Mouse (Mus musculus) forebrain, embryonic 14.5 days (tissue): ENCODE results near the gene Tns2. TPM values are rescaled to one million over a fixed set of nuclear protein-coding genes. Genes with fewer than 3 reads are reported as not detected.
A peak's percentile ranks its signal among the peaks of the same experiment; 100 is the strongest.

Experiments
- ATAC-seq: fragments of 200-750 bp; cut with Nextera tagmentation; 2 replicates; pipeline ENCODE4 v1.8.0; 2017; ENCODE audit warnings: mild to moderate bottlenecking, moderate library complexity
- DNase-seq: peaks from one replicate; pipeline ENCODE4 v3.0.0-alpha.2; 2015; ENCODE audit warnings: low spot score
- H3K27ac ChIP-seq: fragments of 300-500 bp; sonication (generic); 2 replicates; pipeline ENCODE4 v1.5.1; 2014; ENCODE audit warnings: low read depth, mild to moderate bottlenecking, control low read depth, low read length, moderate library complexity
- H3K27me3 ChIP-seq: fragments of 300-500 bp; sonication (generic); replicated peaks from 2 replicates; pipeline ENCODE4 v1.6.1; 2014; ENCODE audit warnings: low read length, control low read depth, mixed read lengths; ENCODE audit not compliant: control insufficient read depth, insufficient read depth
- H3K36me3 ChIP-seq: fragments of 300-500 bp; sonication (generic); 2 replicates; pipeline ENCODE4 v1.6.1; 2014; ENCODE audit warnings: low read length, control low read depth; ENCODE audit not compliant: control insufficient read depth, insufficient read depth
- H3K4me1 ChIP-seq: fragments of 300-500 bp; sonication (generic); 2 replicates; pipeline ENCODE4 v1.6.1; 2014; ENCODE audit warnings: antibody characterized with exemption, low read length, control low read depth; ENCODE audit not compliant: control insufficient read depth, insufficient read depth
- H3K4me2 ChIP-seq: fragments of 300-500 bp; sonication (generic); 2 replicates; pipeline ENCODE4 v1.6.1; 2014; ENCODE audit warnings: mild to moderate bottlenecking, control low read depth, low read length
- H3K4me3 ChIP-seq: fragments of 300-500 bp; sonication (generic); 2 replicates; pipeline ENCODE4 v1.5.1; 2014; ENCODE audit warnings: low read depth, low read length, control low read depth
- H3K9ac ChIP-seq: fragments of 300-500 bp; sonication (generic); 2 replicates; pipeline ENCODE4 v1.6.1; 2014; ENCODE audit warnings: mild to moderate bottlenecking, low read length, control low read depth, moderate library complexity
- H3K9me3 ChIP-seq: fragments of 300-500 bp; sonication (generic); replicated peaks from 2 replicates; pipeline ENCODE4 v1.6.1; 2016; ENCODE audit warnings: low read length, control low read depth, mixed read lengths; ENCODE audit not compliant: control insufficient read depth
- WGBS: fragments of 180-500 bp; shearing (Covaris S2); extraction: QIAGEN DNeasy Blood & Tissue Kit; methylation state at CpG from one replicate; pipeline ENCODE4 v1.1.7; 2014; 5-methylcytosine and 5-hydroxymethylcytosine counted together
- polyA plus RNA-seq: library from polyadenylated mRNA; unstranded; fragments of >200 nt; fragmentation: Nextera tagmentation; extraction: Ambion mirVana; gene quantifications from 2 replicates; pipeline ENCODE4 v1.2.1, GENCODE M21; 2014

The Tns2 gene
- polyA plus RNA-seq, 1 experiment from 2014 or later: 5.5 TPM

DNA sequence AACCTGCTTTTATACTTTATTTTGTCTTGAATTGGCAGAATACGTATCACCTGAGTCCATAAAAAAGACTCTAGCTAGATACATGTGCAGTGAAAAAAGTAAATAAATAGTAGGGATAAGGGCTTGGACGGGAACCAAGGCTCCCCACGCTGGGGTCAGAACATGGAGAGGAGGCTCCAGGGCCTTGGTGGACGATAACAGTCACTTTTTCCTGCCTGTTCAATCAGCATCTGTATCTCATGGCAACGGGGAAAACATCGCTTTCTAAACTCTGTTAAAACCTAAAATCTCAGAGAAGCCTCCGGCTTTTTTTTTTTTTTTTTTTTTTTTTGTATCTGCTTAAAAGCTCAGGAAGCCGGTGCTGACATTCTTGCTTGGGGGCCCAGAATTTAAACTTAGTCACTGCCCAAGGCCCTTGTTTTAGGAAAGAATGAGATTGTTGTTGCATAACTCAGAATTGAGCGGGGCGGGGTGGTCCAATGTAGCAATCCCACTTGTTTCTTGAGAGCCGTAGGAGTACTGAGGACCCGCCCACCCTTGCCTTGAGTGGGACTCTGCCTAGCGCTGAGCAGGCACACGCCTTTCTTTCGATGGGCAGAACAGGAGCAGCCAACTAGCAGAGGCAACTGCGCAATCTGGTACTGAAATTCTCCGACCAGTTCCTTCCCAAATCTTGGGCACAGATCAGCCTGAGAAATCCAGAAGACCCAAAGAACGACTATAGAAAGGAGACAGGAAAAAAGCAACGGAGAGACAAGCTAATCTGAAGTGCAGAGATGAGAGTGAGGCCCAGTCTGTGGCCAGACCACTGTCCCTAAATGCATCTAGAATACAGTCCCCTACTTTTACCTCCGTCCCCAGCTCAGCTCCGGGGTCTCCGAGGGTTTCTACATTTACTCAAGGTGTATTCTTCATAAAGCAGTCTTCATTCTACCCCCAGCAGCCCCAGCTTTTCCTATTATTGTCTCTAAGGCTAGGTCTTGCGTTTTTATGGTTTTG lies 43.0 kb downstream of the Tns2 start:
- WGBS: 55% methylated on average over 23 of the region's 23 CpGs
- peaks cover 25% of the 10 kb centered on the region for H3K27me3 ChIP-seq
- no peaks in the 10 kb centered on the region for H3K4me1 ChIP-seq
- no peaks in the 10 kb centered on the region for H3K36me3 ChIP-seq
- H3K27ac ChIP-seq: no peak overlapping the region
- no peak overlapping the region for H3K4me3 ChIP-seq
- DNase-seq (no peak), ATAC-seq (no peak)
- H3K9me3 ChIP-seq: no peaks in the 10 kb centered on the region
- no peak overlapping the region for H3K9ac ChIP-seq
- no peak overlapping the region for H3K4me2 ChIP-seq

GRCm38 (mm10) chr15:102144274-102144711 lies 44.1 kb downstream of the Tns2 start, which contains the start of gene Igfbp6:
TSS of gene Igfbp6 (plus strand) at chr15:102144362.
- 3% methylated on average over 22 of the region's 22 CpGs for WGBS
- Histone ChIP-seq H3K27me3 (peaks cover 25% of the 10 kb centered on the region), H3K36me3 (no peaks in the 10 kb centered on the region), H3K4me2 (peak within 1 kb of the TSS; percentile 17), H3K4me3 (no peak within 1 kb of the TSS), H3K9ac (0 out of 2 replicates have a peak within 1 kb of the TSS, but pooled peaks have one; percentile 10), H3K27ac (no peak within 1 kb of the TSS), H3K4me1 (no peaks in the 10 kb centered on the region), H3K9me3 (no peaks in the 10 kb centered on the region)
- DNase-seq (no peak), ATAC-seq (no peak)

DNA sequence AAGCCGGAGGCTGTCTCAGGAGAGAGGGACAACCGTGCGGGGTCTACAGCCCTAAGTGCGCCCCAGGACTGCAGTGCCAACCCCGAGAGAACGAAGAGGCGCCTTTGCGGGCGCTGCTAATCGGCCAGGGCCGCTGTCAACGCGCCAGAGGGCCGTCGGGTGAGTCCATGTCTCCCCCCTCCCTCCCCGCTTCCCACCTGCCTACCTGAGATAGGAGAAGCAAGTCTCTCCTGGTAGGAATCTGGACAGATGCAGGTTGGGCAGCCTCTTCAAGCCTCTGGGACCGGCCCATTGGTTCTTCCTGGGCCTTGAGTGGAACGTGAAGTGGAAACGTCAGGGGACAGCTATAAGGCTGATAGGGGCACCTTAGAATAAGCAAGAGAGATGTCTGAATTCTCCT lies 44.5 kb downstream of the Tns2 start:
- H3K4me3 ChIP-seq: no peak overlapping the region
- peak overlapping the region; percentile 17 for H3K4me2 ChIP-seq
- WGBS: 12% methylated on average over 19 of the region's 19 CpGs

GRCm38 (mm10) chr15:102145330-102145729 lies 45.1 kb downstream of the Tns2 start:
- Histone ChIP-seq H3K4me2 (no peak overlapping the region), H3K27me3 (peaks cover 25% of the 10 kb centered on the region), H3K9me3 (no peaks in the 10 kb centered on the region), H3K27ac (no peak overlapping the region), H3K4me1 (no peaks in the 10 kb centered on the region), H3K4me3 (no peak overlapping the region), H3K9ac (no peak overlapping the region), H3K36me3 (no peaks in the 10 kb centered on the region)
- ATAC-seq (no peak), DNase-seq (no peak)
- WGBS: 88% methylated on average over 10 of the region's 10 CpGs

More for the DNA sequence above, 44.5 kb downstream of the Tns2 start:
- Histone ChIP-seq H3K27ac (no peak overlapping the region), H3K4me1 (no peaks in the 10 kb centered on the region), H3K9ac (0 out of 2 replicates have a peak overlapping the region, but pooled peaks have one; percentile 10), H3K27me3 (peaks cover 25% of the 10 kb centered on the region), H3K9me3 (no peaks in the 10 kb centered on the region), H3K36me3 (no peaks in the 10 kb centered on the region)
- DNase-seq (no peak), ATAC-seq (no peak)

- Histone ChIP-seq H3K4me1 (no peaks in the 10 kb centered on the region), H3K27ac (no peak overlapping the region), H3K36me3 (no peaks in the 10 kb centered on the region), H3K9ac (no peak overlapping the region), H3K4me3 (no peak overlapping the region), H3K9me3 (no peaks in the 10 kb centered on the region), H3K4me2 (no peak overlapping the region), H3K27me3 (peaks cover 25% of the 10 kb centered on the region)
- DNase-seq (no peak), ATAC-seq (no peak)
- WGBS: 88% methylated on average over 5 of the region's 5 CpGs
Observed at GRCm38 (mm10) chr15:102146089-102146488, 45.9 kb downstream of the Tns2 start.

- no peak for ATAC-seq
- no peaks in the 10 kb centered on the region for H3K36me3 ChIP-seq
- peak; percentile 63 for DNase-seq
- H3K4me2 ChIP-seq: no peak overlapping the region
- H3K27me3 ChIP-seq: peaks cover 25% of the 10 kb centered on the region
- H3K4me1 ChIP-seq: no peaks in the 10 kb centered on the region
- no peak overlapping the region for H3K27ac ChIP-seq
- no peaks in the 10 kb centered on the region for H3K9me3 ChIP-seq
- 12% methylated on average over 1 of the region's 1 CpGs for WGBS
- H3K9ac ChIP-seq: no peak overlapping the region
- no peak overlapping the region for H3K4me3 ChIP-seq
Observed at GRCm38 (mm10) chr15:102146882-102147281, 46.7 kb downstream of the Tns2 start.

GRCm38 (mm10) chr15:102147674-102148402 lies 47.6 kb downstream of the Tns2 start:
- ATAC-seq (no peak), DNase-seq (no peak)
- no peaks in the 10 kb centered on the region for H3K36me3 ChIP-seq
- no peak overlapping the region for H3K9ac ChIP-seq
- no peaks in the 10 kb centered on the region for H3K9me3 ChIP-seq
- no peak overlapping the region for H3K4me3 ChIP-seq
- WGBS: 71% methylated on average over 16 of the region's 16 CpGs
- H3K27me3 ChIP-seq: peaks cover 25% of the 10 kb centered on the region
- H3K4me2 ChIP-seq: no peak overlapping the region
- H3K27ac ChIP-seq: no peak overlapping the region
- H3K4me1 ChIP-seq: no peaks in the 10 kb centered on the region

DNA sequence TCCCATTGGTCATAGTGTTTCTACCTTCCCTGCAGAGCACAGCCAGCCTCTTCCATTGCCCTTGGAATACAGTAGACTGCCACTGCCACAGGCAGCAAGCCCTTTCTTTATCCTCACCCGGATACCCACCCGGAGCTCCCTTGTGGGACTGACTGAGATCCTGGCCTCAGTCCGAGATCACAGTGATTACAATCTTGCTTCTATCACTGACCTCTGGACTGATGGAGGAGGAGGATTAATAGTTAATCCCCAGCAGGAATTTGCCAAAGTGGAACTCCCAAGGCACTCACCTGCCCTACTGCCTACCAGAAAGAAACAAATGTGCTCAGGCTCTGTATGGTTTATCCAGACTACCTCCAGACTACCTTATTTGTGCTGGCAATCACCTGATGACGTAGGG lies 49.3 kb downstream of the Tns2 start:
- Histone ChIP-seq H3K4me3 (no peak overlapping the region), H3K9ac (no peak overlapping the region), H3K4me1 (no peaks in the 10 kb centered on the region), H3K9me3 (no peaks in the 10 kb centered on the region), H3K4me2 (no peak overlapping the region), H3K27me3 (peaks cover 13% of the 10 kb centered on the region), H3K27ac (no peak overlapping the region), H3K36me3 (no peaks in the 10 kb centered on the region)
- 65% methylated on average over 4 of the region's 4 CpGs for WGBS
- ATAC-seq (no peak), DNase-seq (no peak)
